ENCODE assay signal across 31 mouse cellular contexts in the genomic region with DNA sequence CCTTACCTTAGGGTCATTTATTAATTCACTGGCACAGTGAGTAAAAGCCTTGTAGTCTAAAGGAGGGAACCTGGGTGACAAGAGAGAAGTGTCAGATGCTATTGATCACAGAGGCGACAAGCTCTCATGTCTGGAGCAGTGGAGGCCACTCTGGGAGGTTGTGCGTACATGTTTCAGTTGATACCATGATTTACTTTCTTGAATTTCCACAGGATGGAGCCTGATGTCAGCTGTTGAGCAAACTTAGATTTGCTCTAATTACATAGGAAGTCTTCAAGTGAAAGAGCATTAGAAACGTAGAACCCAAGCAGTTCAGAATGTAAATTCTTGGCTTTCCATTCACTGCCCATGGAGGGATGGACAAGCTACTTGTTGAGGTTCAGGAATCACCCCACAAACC. TPM values are rescaled to one million over a fixed set of nuclear protein-coding genes. Genes with fewer than 3 reads are reported as not detected.
DNase-seq lines count a peak whose midpoint lies in the region; ATAC-seq and TF ChIP-seq lines count a peak whose summit lies in the region.
"Had no signal": no experiment of that assay in that cellular context is flagged by ENCODE, and none has a peak within 500 bp of the region (broad histone marks: within the 10 kb centered on the region; RNA-seq: fewer than 3 reads in every experiment).

No protein-coding gene starts in this region.

- H3K4me1 ChIP-seq in hindbrain, postnatal 0 days (ENCODE audit: insufficient read depth, low read length) = no peaks in the 10 kb centered on the region; the same call in 1 of the 2 replicates
- peaks cover 27% of the 10 kb centered on the region for H3K4me1 ChIP-seq in hindbrain, embryonic 12.5 days
- peaks cover 69% of the 10 kb centered on the region for H3K4me1 ChIP-seq in lung, embryonic 15.5 days

- no peaks in the 10 kb centered on the region for H3K36me3 ChIP-seq in hindbrain, postnatal 0 days (ENCODE audit: insufficient read depth, low read length)
- H3K36me3 ChIP-seq in hindbrain, embryonic 12.5 days = 0 out of 2 replicates have a peak, but pooled peaks cover 7% of the 10 kb centered on the region
- H3K36me3 ChIP-seq in lung, embryonic 15.5 days = 0 out of 2 replicates have a peak, but pooled peaks cover 3% of the 10 kb centered on the region
- H3K36me3 ChIP-seq: heart, embryonic 12.5 days; kidney, embryonic 15.5 days; limb, embryonic 15.5 days; liver, embryonic 13.5 days; neural tube, embryonic 15.5 days had no signal

- TF ChIP-seq CTCF in hindbrain, postnatal 0 days (IDR thresholded peaks at IDR 0.05; ENCODE audit: low read depth) = peak; percentile 28; the same call in 1 of the 2 replicates

- H3K27ac ChIP-seq in hindbrain, postnatal 0 days = no peak overlapping the region
- no peak overlapping the region for H3K27ac ChIP-seq in hindbrain, embryonic 12.5 days
- peak overlapping the region; percentile 58 for H3K27ac ChIP-seq in lung, embryonic 15.5 days
- H3K27ac ChIP-seq: hindbrain, embryonic 10.5 days; kidney, embryonic 15.5 days; limb, embryonic 10.5 days; limb, embryonic 15.5 days; liver, embryonic 13.5 days; midbrain, embryonic 10.5 days; midbrain, embryonic 15.5 days; neural tube, embryonic 15.5 days had no signal

- H3K9me3 ChIP-seq in hindbrain, postnatal 0 days (ENCODE audit: low read length) = no peaks in the 10 kb centered on the region
- no peaks in the 10 kb centered on the region for H3K9me3 ChIP-seq in hindbrain, embryonic 12.5 days (replicated peaks)
- H3K9me3 ChIP-seq in lung, embryonic 15.5 days = no peaks in the 10 kb centered on the region
- H3K9me3 ChIP-seq: heart, embryonic 12.5 days; hindbrain, embryonic 10.5 days; kidney, embryonic 15.5 days; limb, embryonic 10.5 days; limb, embryonic 15.5 days; liver, embryonic 13.5 days; midbrain, embryonic 10.5 days; midbrain, embryonic 15.5 days; neural tube, embryonic 15.5 days had no signal

- H3K4me3 ChIP-seq in hindbrain, postnatal 0 days (ENCODE audit: low read length) = no peak overlapping the region
- H3K4me3 ChIP-seq in hindbrain, embryonic 12.5 days = no peak overlapping the region
- H3K4me3 ChIP-seq in lung, embryonic 15.5 days = no peak overlapping the region
- H3K4me3 ChIP-seq: heart, embryonic 12.5 days; hindbrain, embryonic 10.5 days; kidney, embryonic 15.5 days; limb, embryonic 10.5 days; limb, embryonic 15.5 days; liver, embryonic 13.5 days; midbrain, embryonic 10.5 days; midbrain, embryonic 15.5 days; myocyte; neural tube, embryonic 15.5 days had no signal

- no peaks in the 10 kb centered on the region for H3K27me3 ChIP-seq in hindbrain, postnatal 0 days (ENCODE audit: insufficient read depth, low read length)
- H3K27me3 ChIP-seq in hindbrain, embryonic 12.5 days = no peaks in the 10 kb centered on the region
- no peaks in the 10 kb centered on the region for H3K27me3 ChIP-seq in lung, embryonic 15.5 days
- H3K27me3 ChIP-seq: kidney, embryonic 15.5 days; limb, embryonic 15.5 days; midbrain, embryonic 15.5 days; neural tube, embryonic 15.5 days had no signal

- no peak overlapping the region for H3K9ac ChIP-seq in hindbrain, postnatal 0 days (replicated peaks; ENCODE audit: low read length)
- H3K9ac ChIP-seq in hindbrain, embryonic 12.5 days = no peak overlapping the region
- H3K9ac ChIP-seq in lung, embryonic 15.5 days = no peak overlapping the region
- H3K9ac ChIP-seq: heart, embryonic 12.5 days; kidney, embryonic 15.5 days; limb, embryonic 15.5 days; liver, embryonic 13.5 days; midbrain, embryonic 15.5 days; neural tube, embryonic 15.5 days had no signal

- no peak for ATAC-seq in CD4-positive, CD25-positive, alpha-beta regulatory T cell, adult 4 months
- no peak for ATAC-seq in hindbrain, postnatal 0 days
- ATAC-seq in hindbrain, embryonic 12.5 days (ENCODE audit: low FRiP score) = no peak
- ATAC-seq in lung, embryonic 15.5 days (ENCODE audit: borderline replicate concordance, extremely low read depth, low FRiP score, low TSS enrichment) = no peak
- ATAC-seq: forebrain, embryonic 14.5 days; hindbrain, embryonic 16.5 days; midbrain, embryonic 15.5 days had no signal

- 76% methylated on average over 3 of the region's 3 CpGs for WGBS in hindbrain, postnatal 0 days
- WGBS in hindbrain, embryonic 12.5 days = 84% methylated on average over 3 of the region's 3 CpGs
- 38% methylated on average over 3 of the region's 3 CpGs for WGBS in lung, embryonic 15.5 days

- peak; percentile 55 for DNase-seq in CD4-positive, CD25-positive, alpha-beta regulatory T cell, adult 2 months (ENCODE audit: low read depth, low spot score)
- DNase-seq in hindbrain, postnatal 0 days (ENCODE audit: low spot score) = no peak
- no peak for DNase-seq in lung, postnatal 4 days
- peak; percentile 34 for DNase-seq in induced T-regulatory cell, adult 2 months (ENCODE audit: low read depth)
- DNase-seq in natural killer cell, adult 2 months (ENCODE audit: low spot score in 2 of 2) = no peak
- DNase-seq: adrenal gland, postnatal 25 days; cerebellum, adult 18-20 months; cerebellum, postnatal 10 days; gastrocnemius, postnatal 25 days; heart, adult 11 months; heart, postnatal 10 days; kidney, adult 11 months; kidney, postnatal 36 days; liver, embryonic 13.5 days; lung, adult 18-20 months; retina, postnatal 1 day; right cerebral cortex, postnatal 14 days had no signal

- H3K4me2 ChIP-seq in hindbrain, postnatal 0 days (ENCODE audit: low read depth, low read length) = no peak overlapping the region
- no peak overlapping the region for H3K4me2 ChIP-seq in hindbrain, embryonic 12.5 days (replicated peaks)
- no peak overlapping the region for H3K4me2 ChIP-seq in lung, embryonic 15.5 days
- H3K4me2 ChIP-seq: heart, embryonic 12.5 days; kidney, embryonic 15.5 days; limb, embryonic 15.5 days; liver, embryonic 13.5 days; midbrain, embryonic 15.5 days; neural tube, embryonic 15.5 days had no signal

RNA-seq across cellular contexts. Expression of a gene that starts 5.4 kb away (rescaled TPM):
- polyA plus RNA-seq in CD4-positive, CD25-positive, alpha-beta regulatory T cell, adult 4 months (2017; shearing (Covaris generic)) = 10 to 100 TPM; 70.1 to 99.5 TPM
- 23.9 and 39.9 TPM in 2 replicates for total RNA-seq in hindbrain, postnatal 0 days (2014; rRNA removed)
- polyA plus RNA-seq in hindbrain, postnatal 0 days (2015; fragmentation: Nextera tagmentation; extraction: Ambion mirVana) = 10.4 and 11.6 TPM in 2 replicates
- polyA plus RNA-seq in hindbrain, embryonic 12.5 days (2016; fragmentation: Nextera tagmentation; extraction: Ambion mirVana) = 38.7 and 40.0 TPM in 2 replicates
- 48.0 and 52.7 TPM in 2 replicates for polyA plus RNA-seq in lung, embryonic 15.5 days (2015; fragmentation: Nextera tagmentation; extraction: Ambion mirVana)

Comparison
In these comparisons a context has a peak if more than half of its experiments do, and no peak if none do; other contexts are left out.
1. DNase-seq: peak in CD4-positive, CD25-positive, alpha-beta regulatory T cell, adult 2 months (single experiment) and induced T-regulatory cell, adult 2 months (single experiment); none in hindbrain, postnatal 0 days (single experiment), lung, postnatal 4 days (0 of 2) and natural killer cell, adult 2 months (0 of 2).